Mouse (Mus musculus) myocyte (in vitro differentiated cells): ENCODE data around the gene Ftsj3. TPM values are rescaled to one million over a fixed set of nuclear protein-coding genes. Genes with fewer than 3 reads are reported as not detected.

Experiments
- H3K27me3 ChIP-seq: one replicate; pipeline ENCODE4 v1.6.1; 2011; ENCODE audit not compliant: control insufficient read depth, insufficient read depth, insufficient read length
- H3K36me3 ChIP-seq: one replicate; pipeline ENCODE4 v1.6.1; 2011; ENCODE audit not compliant: control insufficient read depth, insufficient read depth
- H3K4me2 ChIP-seq: one replicate; pipeline ENCODE4 v1.6.1; 2011; ENCODE audit warnings: low read depth, control low read depth
- H3K4me3 ChIP-seq: one replicate; pipeline ENCODE4 v1.5.1; 2011; ENCODE audit warnings: mild to moderate bottlenecking, control low read depth, moderate library complexity
- H3K79me2 ChIP-seq: one replicate; pipeline ENCODE4 v1.6.1; 2011; ENCODE audit not compliant: control insufficient read depth, insufficient read depth
- H3ac ChIP-seq: one replicate; pipeline ENCODE4 v1.6.1; 2011; ENCODE audit not compliant: control insufficient read depth, insufficient read length
- CEBPB ChIP-seq: IDR thresholded peaks from 2 replicates; pipeline ENCODE4 v1.6.1; 2011; ENCODE audit warnings: mild to moderate bottlenecking, moderate library complexity; ENCODE audit not compliant: poor library complexity, insufficient read depth, severe bottlenecking
- E2F4 ChIP-seq: IDR thresholded peaks from one replicate; pipeline ENCODE4 v1.6.1; 2011; ENCODE audit warnings: mild to moderate bottlenecking, control low read depth, moderate library complexity; ENCODE audit not compliant: insufficient read depth
- MAX ChIP-seq: IDR thresholded peaks from one replicate; pipeline ENCODE4 v1.6.1; 2011; ENCODE audit warnings: low read depth, mild to moderate bottlenecking, control low read depth
- MYOD1 ChIP-seq, 3 experiments: IDR thresholded peaks; one replicate each; pipeline ENCODE4 v1.6.1; 2011; ENCODE audit warnings: control low read depth in 2 of 3, low read depth in 2 of 3, mild to moderate bottlenecking in 2 of 3, moderate library complexity in 1 of 3; ENCODE audit not compliant: insufficient read length in 2 of 3, control insufficient read depth in 1 of 3
- MYOG ChIP-seq, 3 experiments: IDR thresholded peaks; one replicate each; pipeline ENCODE4 v1.6.1; 2011; ENCODE audit warnings: control low read depth in 2 of 3, low read depth in 2 of 3, mild to moderate bottlenecking in 2 of 3; ENCODE audit not compliant: insufficient read length in 2 of 3, control insufficient read depth in 1 of 3, insufficient read depth in 1 of 3
- POLR2A ChIP-seq: IDR thresholded peaks from one replicate; pipeline ENCODE4 v1.6.1; 2011; ENCODE audit warnings: low read depth, mild to moderate bottlenecking, control low read depth, moderate library complexity; ENCODE audit not compliant: insufficient read length
- POLR2AphosphoS2 ChIP-seq: IDR thresholded peaks from one replicate; pipeline ENCODE4 v1.6.1; 2011; ENCODE audit warnings: low read depth, control low read depth; ENCODE audit not compliant: insufficient read length
- REST ChIP-seq: IDR thresholded peaks from one replicate; pipeline ENCODE4 v1.6.1; 2011; ENCODE audit warnings: mild to moderate bottlenecking, control low read depth, moderate library complexity; ENCODE audit not compliant: insufficient read depth, insufficient read length
- SRF ChIP-seq: IDR thresholded peaks from one replicate; pipeline ENCODE4 v1.6.1; 2011; ENCODE audit warnings: low read depth; ENCODE audit not compliant: control insufficient read depth, insufficient read length
- TCF12 ChIP-seq: IDR thresholded peaks from one replicate; pipeline ENCODE4 v1.6.1; 2011; ENCODE audit warnings: mild to moderate bottlenecking, control low read depth; ENCODE audit not compliant: poor library complexity, insufficient read depth, severe bottlenecking
- TCF3 ChIP-seq: IDR thresholded peaks from one replicate; pipeline ENCODE4 v1.6.1; 2011; ENCODE audit warnings: low read depth, control low read depth; ENCODE audit not compliant: insufficient read length
- USF1 ChIP-seq: IDR thresholded peaks from one replicate; pipeline ENCODE4 v1.6.1; 2011; ENCODE audit warnings: low read depth, mild to moderate bottlenecking, control low read depth, moderate library complexity
- polyA plus RNA-seq: library from polyadenylated mRNA; unstranded; fragments of >200 nt; fragmentation: generic; extraction: Trizol; gene quantifications from one replicate; pipeline ENCODE4 v1.2.1, GENCODE M21; 2012; ENCODE audit warnings: missing spikeins

Gene Ftsj3
- polyA plus RNA-seq, 1 experiment: 36.1 TPM

DNA sequence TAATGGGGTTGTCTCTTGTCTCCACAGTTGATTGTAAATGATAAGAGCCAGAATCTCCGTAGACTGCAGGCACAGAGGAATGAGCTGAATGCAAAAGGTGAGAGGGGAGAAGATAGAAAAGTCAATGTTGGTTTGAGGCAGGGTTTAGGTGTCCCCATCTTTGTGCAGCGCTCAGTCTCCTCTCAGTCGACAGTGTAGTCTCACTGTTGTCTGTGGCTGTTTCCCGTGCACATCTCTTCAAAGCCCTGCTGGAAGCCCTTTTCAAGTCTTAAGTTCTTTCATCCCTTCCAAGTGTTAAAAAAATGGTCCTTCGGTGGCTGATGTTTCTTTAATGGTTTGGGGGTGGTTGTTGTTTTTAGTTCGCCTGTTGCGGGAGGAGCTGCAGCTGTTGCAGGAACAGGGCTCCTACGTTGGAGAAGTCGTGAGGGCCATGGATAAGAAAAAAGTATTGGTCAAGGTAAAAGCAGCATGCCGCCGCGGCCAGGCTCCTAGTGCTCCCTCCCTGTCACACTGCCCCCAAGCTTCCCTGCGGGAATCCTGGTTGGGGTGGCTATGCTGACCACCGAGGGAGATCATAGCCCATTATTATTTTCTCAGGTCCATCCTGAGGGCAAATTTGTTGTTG lies 5.1 kb upstream of the Ftsj3 start:
- Histone ChIP-seq H3K4me3 (no peak overlapping the region), H3ac (no peak overlapping the region), H3K36me3 (peaks cover 33% of the 10 kb centered on the region), H3K4me2 (no peak overlapping the region), H3K79me2 (peaks cover 44% of the 10 kb centered on the region), H3K27me3 (no peaks in the 10 kb centered on the region)
- TF ChIP-seq CEBPB: no peak
- no peak for TF ChIP-seq POLR2A
- TF ChIP-seq REST: no peak
- no peak for TF ChIP-seq MYOG (IDR thresholded peaks at IDR 0.05; ENCODE audit: control insufficient read depth in 1 of 3, insufficient read depth in 1 of 3, insufficient read length in 2 of 3, low read depth in 2 of 3)
- no peak for TF ChIP-seq TCF12
- TF ChIP-seq SRF: no peak
- no peak for TF ChIP-seq TCF3
- TF ChIP-seq MYOD1 (IDR thresholded peaks at IDR 0.05; ENCODE audit: control insufficient read depth in 1 of 3, insufficient read length in 2 of 3, low read depth in 2 of 3): no peak
- TF ChIP-seq MAX: no peak
- TF ChIP-seq E2F4: no peak
- TF ChIP-seq POLR2AphosphoS2: no peak
- TF ChIP-seq USF1: no peak

GRCm38 (mm10) chr11:106256775-106257174 lies 896 bp upstream of the Ftsj3 start:
- Histone ChIP-seq H3K79me2 (peaks cover 62% of the 10 kb centered on the region), H3K36me3 (peaks cover 17% of the 10 kb centered on the region), H3K4me2 (peak overlapping the region; percentile 96), H3K27me3 (no peaks in the 10 kb centered on the region), H3ac (peak overlapping the region; percentile 49), H3K4me3 (peak overlapping the region; percentile 87)
- no peak for TF ChIP-seq REST
- no peak for TF ChIP-seq TCF12
- no peak for TF ChIP-seq USF1
- no peak for TF ChIP-seq POLR2A
- TF ChIP-seq MYOD1 (IDR thresholded peaks at IDR 0.05; ENCODE audit: control insufficient read depth in 1 of 3, insufficient read length in 2 of 3, low read depth in 2 of 3): no peak
- TF ChIP-seq E2F4: no peak

DNA sequence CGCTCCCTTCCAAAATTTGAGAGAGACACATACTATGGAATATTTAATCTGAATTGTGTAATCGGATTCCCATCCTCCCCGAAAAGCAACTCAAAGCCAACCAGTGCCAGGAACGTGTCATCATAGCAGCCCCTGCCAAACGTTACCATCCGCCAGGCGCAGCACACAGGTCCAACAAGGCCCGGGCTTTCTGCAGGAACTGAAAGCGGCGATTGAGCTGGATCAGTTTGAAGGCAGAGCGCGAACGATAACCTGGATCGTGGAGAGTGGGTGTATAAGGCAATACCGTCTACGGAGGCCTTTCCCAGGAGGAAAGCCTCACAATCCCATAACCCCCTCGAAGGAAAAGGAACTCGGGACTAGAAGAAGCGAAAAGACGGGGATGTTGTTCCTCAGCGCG lies 705 bp downstream of the Ftsj3 start:
- Histone ChIP-seq H3K27me3 (no peaks in the 10 kb centered on the region), H3K36me3 (peaks cover 30% of the 10 kb centered on the region), H3K4me3 (peak overlapping the region; percentile 87), H3ac (peak overlapping the region; percentile 49), H3K79me2 (peaks cover 58% of the 10 kb centered on the region), H3K4me2 (peak overlapping the region; percentile 79)
- TF ChIP-seq USF1 (no peak), POLR2A (no peak), SRF (no peak), TCF3 (no peak), CEBPB (no peak), MAX (no peak), TCF12 (no peak), MYOD1 (IDR thresholded peaks at IDR 0.05; ENCODE audit: control insufficient read depth in 1 of 3, insufficient read length in 2 of 3, low read depth in 2 of 3) (no peak), MYOG (IDR thresholded peaks at IDR 0.05; ENCODE audit: control insufficient read depth in 1 of 3, insufficient read depth in 1 of 3, insufficient read length in 2 of 3, low read depth in 2 of 3) (no peak), REST (no peak), E2F4 (no peak), POLR2AphosphoS2 (no peak)

DNA sequence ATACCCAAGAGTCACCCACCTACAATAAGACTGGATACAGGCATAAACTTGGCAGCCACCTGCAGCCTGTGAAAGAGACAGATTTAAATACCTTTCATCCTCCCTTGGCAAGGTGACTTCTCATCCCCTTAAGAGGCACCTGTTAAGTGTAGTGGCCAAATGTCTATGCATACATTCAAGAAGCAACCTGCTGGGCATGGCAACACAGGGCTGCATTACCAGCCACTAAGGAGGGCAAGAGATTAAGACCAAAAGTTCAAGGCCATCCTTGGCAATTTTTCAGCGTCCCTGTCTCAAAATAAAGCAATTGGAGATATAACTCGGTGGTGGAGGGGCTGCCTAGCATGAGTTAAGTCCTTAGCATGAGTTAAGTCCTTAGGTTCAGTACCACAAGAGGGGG lies 1.1 kb downstream of the Ftsj3 start:
- no peak for TF ChIP-seq MYOG (IDR thresholded peaks at IDR 0.05; ENCODE audit: control insufficient read depth in 1 of 3, insufficient read depth in 1 of 3, insufficient read length in 2 of 3, low read depth in 2 of 3)
- TF ChIP-seq E2F4: no peak
- TF ChIP-seq TCF3: no peak
- no peak for TF ChIP-seq MAX
- no peak for TF ChIP-seq USF1
- TF ChIP-seq CEBPB: no peak
- no peak for TF ChIP-seq REST
- no peak for TF ChIP-seq MYOD1 (IDR thresholded peaks at IDR 0.05; ENCODE audit: control insufficient read depth in 1 of 3, insufficient read length in 2 of 3, low read depth in 2 of 3)
- no peak for TF ChIP-seq POLR2AphosphoS2
- no peak for TF ChIP-seq SRF
- H3ac ChIP-seq: peak overlapping the region; percentile 49
- peaks cover 55% of the 10 kb centered on the region for H3K79me2 ChIP-seq

GRCm38 (mm10) chr11:106249326-106249725 lies 6.6 kb downstream of the Ftsj3 start:
- no peaks in the 10 kb centered on the region for H3K27me3 ChIP-seq
- H3K4me2 ChIP-seq: no peak overlapping the region
- no peak overlapping the region for H3ac ChIP-seq
- peaks cover 5% of the 10 kb centered on the region for H3K79me2 ChIP-seq
- peaks cover 84% of the 10 kb centered on the region for H3K36me3 ChIP-seq
- no peak for TF ChIP-seq TCF3
- no peak for TF ChIP-seq POLR2A
- TF ChIP-seq TCF12: no peak
- no peak for TF ChIP-seq MAX
- TF ChIP-seq REST: no peak
- TF ChIP-seq POLR2AphosphoS2: no peak
- TF ChIP-seq MYOG (IDR thresholded peaks at IDR 0.05; ENCODE audit: control insufficient read depth in 1 of 3, insufficient read depth in 1 of 3, insufficient read length in 2 of 3, low read depth in 2 of 3): no peak
- no peak for TF ChIP-seq SRF
- TF ChIP-seq CEBPB: no peak
- no peak overlapping the region for H3K4me3 ChIP-seq

More for the DNA sequence above, 1.1 kb downstream of the Ftsj3 start:
- no peaks in the 10 kb centered on the region for H3K27me3 ChIP-seq
- H3K4me2 ChIP-seq: peak overlapping the region; percentile 79
- H3K36me3 ChIP-seq: peaks cover 34% of the 10 kb centered on the region
- H3K4me3 ChIP-seq: peak overlapping the region; percentile 87
